Mouse (Mus musculus) lung, adult 2 months (tissue): ENCODE results near the gene Fam184b. TPM values are rescaled to one million over a fixed set of nuclear protein-coding genes. Genes with fewer than 3 reads are reported as not detected.

Experiments
- DNase-seq: peaks from one replicate; pipeline ENCODE4 v3.0.0; 2022
- H3K4me1 ChIP-seq: fragments of 200-500 bp; 2 replicates; pipeline ENCODE4 v1.6.1; 2011; ENCODE audit warnings: low read length; ENCODE audit not compliant: control insufficient read depth, insufficient read depth
- H3K4me3 ChIP-seq: fragments of 200-500 bp; replicated peaks from 2 replicates; pipeline ENCODE3; 2011; ENCODE audit warnings: low read depth, mild to moderate bottlenecking, control low read depth, low read length; ENCODE audit errors: extremely low read depth
- CTCF ChIP-seq: fragments of 200-500 bp; IDR thresholded peaks from 2 replicates; pipeline ENCODE4 v1.5.1; 2011; ENCODE audit warnings: mild to moderate bottlenecking, low read length, control low read depth; ENCODE audit not compliant: insufficient read depth
- POLR2A ChIP-seq: fragments of 200-500 bp; IDR thresholded peaks from 2 replicates; pipeline ENCODE4 v1.6.1; 2011; ENCODE audit warnings: low read depth, mild to moderate bottlenecking, control low read depth, low read length, borderline replicate concordance; ENCODE audit errors: extremely low read depth
- WGBS: fragments of 180-500 bp; shearing (Covaris S2); methylation state at CpG from one replicate; pipeline ENCODE4 v1.1.7; 2018; 5-methylcytosine and 5-hydroxymethylcytosine counted together
- polyA plus RNA-seq: library from polyadenylated mRNA; depleted of rRNA; stranded (reverse); fragments of >200 nt; gene quantifications from 2 replicates; pipeline ENCODE4 v1.2.3, GENCODE M21; 2012; rRNA removed

Gene Fam184b
- polyA plus RNA-seq: 0.04 TPM in 1 of 2 replicates, not detected in the other

- peak; percentile 20 for DNase-seq
- WGBS: under 1% methylated on average over 48 of the region's 48 CpGs
- Histone ChIP-seq H3K4me1 (peaks cover 5% of the 10 kb centered on the region; the same call in 1 of the 2 replicates), H3K4me3 (peak within 1 kb of the TSS; percentile 34)
- TF ChIP-seq CTCF (no peak), POLR2A (no peak)
Observed at GRCm38 (mm10) chr5:45638806-45639714, at the start of gene Fam184b. Gene Fam184b (minus strand): TSS chr5:45639614.

- H3K4me3 ChIP-seq: no peak overlapping the region
- 88% methylated on average over 4 of the region's 4 CpGs for WGBS
- no peak for DNase-seq
- H3K4me1 ChIP-seq: no peaks in the 10 kb centered on the region
- TF ChIP-seq CTCF (no peak), POLR2A (no peak)
Observed at GRCm38 (mm10) chr5:45689152-45689551, 49.7 kb upstream of the Fam184b start.

GRCm38 (mm10) chr5:45686223-45686622 is 46.8 kb upstream of the Fam184b start:
- WGBS: 94% methylated on average over 3 of the region's 3 CpGs
- H3K4me1 ChIP-seq: no peaks in the 10 kb centered on the region
- TF ChIP-seq CTCF (no peak), POLR2A (no peak)
- no peak overlapping the region for H3K4me3 ChIP-seq
- DNase-seq: no peak

GRCm38 (mm10) chr5:45685243-45685642 is 45.8 kb upstream of the Fam184b start:
- TF ChIP-seq POLR2A: no peak
- no peak for TF ChIP-seq CTCF
- Histone ChIP-seq H3K4me3 (no peak overlapping the region), H3K4me1 (no peaks in the 10 kb centered on the region)
- 88% methylated on average over 2 of the region's 2 CpGs for WGBS
- DNase-seq: no peak

GRCm38 (mm10) chr5:45683388-45683787 is 44.0 kb upstream of the Fam184b start:
- TF ChIP-seq POLR2A (no peak), CTCF (no peak)
- no peak for DNase-seq
- H3K4me3 ChIP-seq: no peak overlapping the region
- H3K4me1 ChIP-seq: no peaks in the 10 kb centered on the region
- 88% methylated on average over 1 of the region's 1 CpGs for WGBS

GRCm38 (mm10) chr5:45679955-45680354 is 40.5 kb upstream of the Fam184b start:
- TF ChIP-seq CTCF: no peak
- TF ChIP-seq POLR2A: no peak
- no peak for DNase-seq
- H3K4me3 ChIP-seq: no peak overlapping the region

GRCm38 (mm10) chr5:45677639-45678038 is 38.2 kb upstream of the Fam184b start:
- no peak for DNase-seq
- TF ChIP-seq POLR2A (no peak), CTCF (no peak)
- 65% methylated on average over 4 of the region's 4 CpGs for WGBS
- Histone ChIP-seq H3K4me3 (no peak overlapping the region), H3K4me1 (no peaks in the 10 kb centered on the region)

More at GRCm38 (mm10) chr5:45679955-45680354, 40.5 kb upstream of the Fam184b start:
- H3K4me1 ChIP-seq: no peaks in the 10 kb centered on the region

- TF ChIP-seq POLR2A: no peak
- TF ChIP-seq CTCF: no peak
- 96% methylated on average over 1 of the region's 1 CpGs for WGBS
- DNase-seq: no peak
- Histone ChIP-seq H3K4me3 (no peak overlapping the region), H3K4me1 (no peaks in the 10 kb centered on the region; the same call in 1 of the 2 replicates)
Observed at GRCm38 (mm10) chr5:45675032-45675431, 35.6 kb upstream of the Fam184b start.

- no peak for DNase-seq
- H3K4me3 ChIP-seq: no peak overlapping the region
- peaks cover 4% of the 10 kb centered on the region for H3K4me1 ChIP-seq
- 39% methylated on average over 5 of the region's 5 CpGs for WGBS
- TF ChIP-seq CTCF (no peak), POLR2A (no peak)
Observed at GRCm38 (mm10) chr5:45670894-45671494, 31.6 kb upstream of the Fam184b start.

GRCm38 (mm10) chr5:45670280-45670670 is 30.9 kb upstream of the Fam184b start:
- TF ChIP-seq CTCF (no peak), POLR2A (no peak)
- Histone ChIP-seq H3K4me1 (peaks cover 4% of the 10 kb centered on the region), H3K4me3 (no peak overlapping the region)
- WGBS: under 1% methylated on average over 13 of the region's 13 CpGs
- DNase-seq: no peak
